Mouse (Mus musculus) embryonic facial prominence, embryonic 11.5 days (tissue): ENCODE data around the gene Pmf1. TPM values are rescaled to one million over a fixed set of nuclear protein-coding genes. Genes with fewer than 3 reads are reported as not detected.
"Not testable (repeated sequence)": the region's sequence is repeated elsewhere in the genome, so short reads cannot be mapped to it uniquely, and the experiment has no call there.

Source experiments
- ATAC-seq: fragments of 200-750 bp; cut with Nextera tagmentation; replicated peaks from 2 replicates; pipeline ENCODE4 v1.8.0; 2017; ENCODE audit warnings: low read depth; ENCODE audit not compliant: insufficient number of reproducible peaks, low FRiP score, low TSS enrichment
- DNase-seq: peaks from one replicate; pipeline ENCODE4 v3.0.0-alpha.2; 2015; ENCODE audit warnings: low spot score
- H3K27ac ChIP-seq: fragments of 300-500 bp; sonication (generic); replicated peaks from 2 replicates; pipeline ENCODE4 v1.5.1; 2014; ENCODE audit warnings: mild to moderate bottlenecking, low read depth, low read length, control low read depth
- H3K27me3 ChIP-seq: fragments of 300-500 bp; sonication (generic); 2 replicates; pipeline ENCODE4 v1.6.1; 2014; ENCODE audit warnings: mild to moderate bottlenecking, low read length, moderate library complexity, mixed read lengths; ENCODE audit not compliant: control insufficient read depth, insufficient read depth
- H3K36me3 ChIP-seq: fragments of 300-500 bp; sonication (generic); replicated peaks from 2 replicates; pipeline ENCODE4 v1.6.1; 2014; ENCODE audit warnings: low read depth, mild to moderate bottlenecking, low read length, moderate library complexity, mixed read lengths; ENCODE audit not compliant: control insufficient read depth, insufficient read depth
- H3K4me1 ChIP-seq: fragments of 300-500 bp; sonication (generic); 2 replicates; pipeline ENCODE4 v1.6.1; 2014; ENCODE audit warnings: low read length, mixed read lengths; ENCODE audit not compliant: control insufficient read depth, insufficient read depth
- H3K4me2 ChIP-seq: fragments of 300-500 bp; sonication (generic); 2 replicates; pipeline ENCODE4 v1.6.1; 2014; ENCODE audit warnings: low read depth, mild to moderate bottlenecking, control low read depth, low read length, moderate library complexity
- H3K4me3 ChIP-seq: fragments of 300-500 bp; sonication (generic); 2 replicates; pipeline ENCODE4 v1.5.1; 2014; ENCODE audit warnings: low read depth, low read length, control low read depth
- H3K9ac ChIP-seq: fragments of 300-500 bp; sonication (generic); replicated peaks from 2 replicates; pipeline ENCODE4 v1.6.1; 2014; ENCODE audit warnings: mild to moderate bottlenecking, control low read depth, low read length
- H3K9me3 ChIP-seq: fragments of 300-500 bp; sonication (generic); replicated peaks from 2 replicates; pipeline ENCODE4 v1.6.1; 2016; ENCODE audit warnings: mild to moderate bottlenecking, low read length, inconsistent platforms, mixed read lengths; ENCODE audit not compliant: control insufficient read depth
- WGBS: fragments of 180-500 bp; shearing (Covaris S2); extraction: QIAGEN DNeasy Blood & Tissue Kit; methylation state at CpG from one replicate; pipeline ENCODE4 v1.1.7; 2014; 5-methylcytosine and 5-hydroxymethylcytosine counted together
- polyA plus RNA-seq: library from polyadenylated mRNA; unstranded; fragments of >200 nt; fragmentation: Nextera tagmentation; extraction: Ambion mirVana; gene quantifications from 2 replicates; pipeline ENCODE4 v1.2.1, GENCODE M21; 2014

Pmf1 gene
- polyA plus RNA-seq, 1 experiment from 2014 or later = 157 TPM

- not testable (repeated sequence) for H3K27me3 ChIP-seq, H3K4me3 ChIP-seq, H3K9me3 ChIP-seq, H3K36me3 ChIP-seq, H3K27ac ChIP-seq, H3K4me1 ChIP-seq
- ATAC-seq (peak; percentile 67), DNase-seq (peak; percentile 74)
- WGBS = 10% methylated on average over 17 of the region's 22 CpGs
- Histone ChIP-seq H3K9ac (0 out of 2 replicates have a peak overlapping the region, but pooled peaks have one; percentile 37), H3K4me2 (peak overlapping the region; percentile 45)
Measured at GRCm38 (mm10) chr3:88381389-88382315, 28.5 kb downstream of the Pmf1 start.

- not testable (repeated sequence) for ATAC-seq
Measured at GRCm38 (mm10) chr3:88378599-88378998, 31.5 kb downstream of the Pmf1 start, which contains the start of gene Bglap2. Gene Bglap2, minus strand, starts transcription at chr3:88378699.

GRCm38 (mm10) chr3:88376644-88377043, 33.5 kb downstream of the Pmf1 start:
- H3K9me3 ChIP-seq, H3K9ac ChIP-seq, H3K36me3 ChIP-seq, H3K4me1 ChIP-seq, H3K4me3 ChIP-seq, H3K27me3 ChIP-seq, ATAC-seq, H3K27ac ChIP-seq: not testable (repeated sequence)
- peak; percentile 40 for DNase-seq
- 11% methylated on average over 5 of the region's 7 CpGs for WGBS
- H3K4me2 ChIP-seq = peak overlapping the region; percentile 39

More at GRCm38 (mm10) chr3:88378599-88378998, 31.5 kb downstream of the Pmf1 start, which contains the start of gene Bglap2:
- 75% methylated on average over 4 of the region's 5 CpGs for WGBS
- not testable (repeated sequence) for H3K27me3 ChIP-seq, H3K4me1 ChIP-seq, H3K4me3 ChIP-seq, DNase-seq, H3K27ac ChIP-seq, H3K4me2 ChIP-seq, H3K36me3 ChIP-seq, H3K9me3 ChIP-seq, H3K9ac ChIP-seq

GRCm38 (mm10) chr3:88375750-88376626, 34.1 kb downstream of the Pmf1 start:
- Histone ChIP-seq H3K9ac (peak overlapping the region; percentile 22; the same call in 1 of the 2 replicates), H3K4me3 (peak overlapping the region; percentile 5; the same call in 1 of the 2 replicates), H3K4me2 (peak overlapping the region; percentile 39)
- DNase-seq (peak; percentile 74), ATAC-seq (peak; percentile 87)
- not testable (repeated sequence) for H3K9me3 ChIP-seq, H3K27ac ChIP-seq, H3K36me3 ChIP-seq, H3K4me1 ChIP-seq, H3K27me3 ChIP-seq
- 12% methylated on average over 17 of the region's 19 CpGs for WGBS

GRCm38 (mm10) chr3:88372643-88373042, 37.5 kb downstream of the Pmf1 start, which contains the start of gene Bglap3:
Gene Bglap3, minus strand, starts transcription at chr3:88372743.
- H3K27ac ChIP-seq, DNase-seq, ATAC-seq, H3K27me3 ChIP-seq, H3K4me1 ChIP-seq, H3K9me3 ChIP-seq, H3K4me3 ChIP-seq, H3K4me2 ChIP-seq, H3K36me3 ChIP-seq, H3K9ac ChIP-seq: not testable (repeated sequence)
- WGBS = 93% methylated on average over 9 of the region's 9 CpGs

- 86% methylated on average over 7 of the region's 7 CpGs for WGBS
- DNase-seq, H3K9ac ChIP-seq, H3K27ac ChIP-seq, H3K9me3 ChIP-seq, H3K4me1 ChIP-seq, H3K36me3 ChIP-seq, ATAC-seq, H3K4me2 ChIP-seq, H3K4me3 ChIP-seq: not testable (repeated sequence)
- H3K27me3 ChIP-seq = peaks cover 18% of the 10 kb centered on the region
Measured at GRCm38 (mm10) chr3:88368511-88368910, 41.6 kb downstream of the Pmf1 start.

- H3K4me1 ChIP-seq, H3K4me2 ChIP-seq, H3K4me3 ChIP-seq, H3K27ac ChIP-seq, H3K9me3 ChIP-seq, H3K36me3 ChIP-seq, H3K9ac ChIP-seq, DNase-seq: not testable (repeated sequence)
- 0 out of 2 replicates have a peak, but pooled peaks have one; percentile 27 for ATAC-seq
- H3K27me3 ChIP-seq = peaks cover 18% of the 10 kb centered on the region
- 52% methylated on average over 3 of the region's 7 CpGs for WGBS
Measured at GRCm38 (mm10) chr3:88367517-88367916, 42.6 kb downstream of the Pmf1 start.
